Mouse (Mus musculus) cerebellum, adult 18-20 months (tissue): ENCODE measurements at regions not wholly inside any gene's neighbourhood (a gene's known extent, or its start where the extent isn't known, plus 50 kb on each side); places are given as distances from the start of the nearest gene placed in this dataset.
"Not testable (repeated sequence)": the region's sequence is repeated elsewhere in the genome, so short reads cannot be mapped to it uniquely, and the experiment has no call there.

ENCODE experiments used
- DNase-seq, 2 experiments: peaks; one replicate each; pipeline ENCODE4 v3.0.0; 2021

GRCm38 (mm10) chr3:147795116-147795515 lies 942.9 kb downstream of the Ttll7 start:
- DNase-seq = no peak

GRCm38 (mm10) chr3:147786555-147786954 lies 934.4 kb downstream of the Ttll7 start:
- no peak for DNase-seq

- DNase-seq = no peak
Measured at GRCm38 (mm10) chr3:147750842-147751191, 898.6 kb downstream of the Ttll7 start.

GRCm38 (mm10) chr3:147749939-147750841 lies 898.0 kb downstream of the Ttll7 start:
- no peak for DNase-seq

- DNase-seq = no peak
Measured at GRCm38 (mm10) chr3:147749442-147749841, 897.3 kb downstream of the Ttll7 start.

GRCm38 (mm10) chr3:147736673-147737439 lies 884.7 kb downstream of the Ttll7 start:
- no peak for DNase-seq

GRCm38 (mm10) chr3:147716391-147716790 lies 864.2 kb downstream of the Ttll7 start:
- DNase-seq = no peak

- no peak for DNase-seq
Measured at GRCm38 (mm10) chr3:147707401-147707801, 855.2 kb downstream of the Ttll7 start.

GRCm38 (mm10) chr3:147683730-147684129 lies 831.6 kb downstream of the Ttll7 start:
- no peak for DNase-seq

GRCm38 (mm10) chr3:147680299-147680698 lies 828.1 kb downstream of the Ttll7 start:
- DNase-seq = no peak

GRCm38 (mm10) chr3:147662572-147662971 lies 810.4 kb downstream of the Ttll7 start:
- DNase-seq = no peak

GRCm38 (mm10) chr3:147652849-147653248 lies 800.7 kb downstream of the Ttll7 start:
- DNase-seq = no peak

GRCm38 (mm10) chr3:147635486-147635885 lies 783.3 kb downstream of the Ttll7 start:
- not testable (repeated sequence) for DNase-seq

GRCm38 (mm10) chr3:147631151-147631550 lies 779.0 kb downstream of the Ttll7 start:
- DNase-seq = no peak

GRCm38 (mm10) chr3:147583697-147584315 lies 731.6 kb downstream of the Ttll7 start:
- DNase-seq = no peak

- no peak for DNase-seq
Measured at GRCm38 (mm10) chr3:147571850-147572249, 719.7 kb downstream of the Ttll7 start.

GRCm38 (mm10) chr3:147545329-147546006 lies 693.3 kb downstream of the Ttll7 start:
- DNase-seq = no peak

- DNase-seq = no peak
Measured at GRCm38 (mm10) chr3:147542285-147542684, 690.1 kb downstream of the Ttll7 start.

- DNase-seq = no peak
Measured at GRCm38 (mm10) chr3:147537584-147537983, 685.4 kb downstream of the Ttll7 start.

GRCm38 (mm10) chr3:147532196-147532595 lies 680.0 kb downstream of the Ttll7 start:
- no peak for DNase-seq

GRCm38 (mm10) chr3:147531608-147532180 lies 679.5 kb downstream of the Ttll7 start:
- no peak for DNase-seq
